Mouse (Mus musculus): ENCODE measurements around the gene Cacna1c.
"Not testable (repeated sequence)": the region's sequence is repeated elsewhere in the genome, so short reads cannot be mapped to it uniquely, and the experiment has no call there.

The Cacna1c gene

DNA sequence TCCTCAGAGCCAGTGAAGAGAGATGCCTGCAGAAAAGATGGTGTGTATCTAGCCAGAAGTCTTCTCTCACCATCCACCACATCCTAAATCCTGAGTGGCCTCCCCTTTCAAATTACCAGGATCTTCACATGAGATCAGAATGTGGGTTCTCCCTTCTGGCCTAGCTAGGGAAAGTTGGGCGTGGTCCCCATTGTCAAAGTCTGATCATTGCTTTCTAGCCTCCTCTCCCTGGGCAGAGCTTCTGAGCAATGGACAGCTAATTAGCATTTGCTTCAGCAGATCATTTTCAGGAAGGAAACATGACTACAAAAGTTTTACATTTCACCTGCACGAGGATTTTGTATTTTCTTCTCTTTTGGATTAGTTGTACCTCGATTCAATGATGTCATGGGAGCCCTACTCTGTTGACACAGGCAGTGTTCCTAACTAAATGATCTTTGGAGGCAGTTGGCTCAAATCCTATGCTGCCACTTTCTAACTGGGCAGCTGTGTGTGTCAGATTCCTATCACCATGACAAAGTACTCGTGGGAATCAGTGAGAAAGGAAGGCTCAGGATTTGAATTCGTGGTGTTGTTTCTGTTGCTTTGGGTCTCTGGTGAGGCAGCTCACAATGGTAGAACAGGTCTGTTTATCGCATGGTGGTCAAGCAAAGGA is 554.4 kb downstream of the Cacna1c start:
- DNase-seq = no peak

DNA sequence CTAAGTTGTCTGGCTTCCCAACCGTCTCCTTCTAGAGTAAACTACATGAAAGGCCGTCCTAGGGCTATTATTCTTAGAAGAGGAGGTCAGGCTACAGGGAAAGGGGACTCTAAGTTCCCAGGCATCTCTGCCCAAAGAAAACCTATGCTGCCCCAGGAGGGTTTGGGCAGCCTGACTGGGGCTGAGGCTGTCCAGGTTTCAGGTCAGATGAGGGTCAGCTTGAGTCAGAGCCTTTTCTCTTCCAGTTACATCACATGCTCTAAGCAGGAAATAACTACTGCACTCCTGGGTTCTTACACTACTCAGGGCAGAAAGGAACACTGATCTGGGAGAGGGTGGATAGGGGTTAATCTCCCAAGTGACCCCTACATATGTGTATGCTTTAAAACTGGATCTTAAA is 556.4 kb downstream of the Cacna1c start:
- no peak for DNase-seq

DNA sequence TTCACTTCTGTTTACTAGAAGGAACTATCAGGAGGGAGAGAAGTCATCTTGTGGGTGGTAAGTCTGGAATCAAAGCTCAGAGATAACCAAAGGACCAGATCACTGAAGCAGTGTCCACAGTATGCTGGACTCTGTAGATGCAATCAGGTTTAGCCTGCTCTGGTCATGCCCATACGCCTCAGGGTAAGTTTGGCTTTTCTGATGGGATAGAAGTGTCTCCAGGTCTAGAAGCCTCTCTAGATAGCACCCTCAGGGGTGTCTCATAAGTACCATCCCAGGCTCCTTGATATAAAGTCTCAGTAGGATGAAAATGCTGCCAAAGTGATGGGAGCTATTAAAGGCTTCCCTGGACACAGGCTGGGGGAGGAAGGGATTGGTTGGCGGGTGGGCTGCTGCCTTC is 557.3 kb downstream of the Cacna1c start:
- DNase-seq = no peak

DNA sequence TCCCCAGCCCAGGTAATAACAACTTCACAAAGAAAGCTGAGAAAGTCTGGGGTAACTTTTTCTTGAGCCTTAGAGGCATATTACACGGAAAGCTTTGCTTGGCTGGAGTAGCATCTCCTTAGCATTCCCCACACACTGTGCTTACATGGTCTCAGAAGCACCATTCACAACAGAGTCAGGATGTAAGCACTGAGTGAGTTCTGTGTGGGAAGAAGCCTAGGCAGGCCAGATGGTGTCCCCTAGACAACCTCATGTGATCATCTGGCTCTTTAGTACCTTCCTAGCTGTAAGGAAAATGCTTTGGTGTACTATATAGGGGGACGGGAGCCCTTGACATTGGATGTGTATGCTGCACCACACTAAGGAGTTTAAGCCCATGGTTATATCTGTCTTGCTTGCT is 563.7 kb downstream of the Cacna1c start:
- DNase-seq = no peak

DNA sequence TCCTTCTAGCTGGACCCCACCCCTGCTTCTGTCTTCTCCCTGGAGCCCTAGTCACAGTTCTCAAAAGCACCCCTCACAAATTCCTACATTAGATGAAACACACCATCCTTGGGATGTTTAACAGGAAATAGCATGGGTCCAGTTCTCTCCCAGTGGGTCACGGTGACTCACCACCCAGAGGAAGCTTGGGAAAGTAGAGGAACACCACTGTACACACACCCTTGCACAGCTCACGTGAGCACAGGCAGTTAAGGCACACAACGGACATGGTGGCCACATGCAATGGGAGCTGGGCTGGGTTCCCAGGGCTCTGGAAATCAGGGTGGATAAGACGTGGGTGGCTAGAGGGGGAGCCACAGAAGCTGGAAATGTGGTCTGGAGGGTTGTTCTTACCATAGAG is 566.2 kb downstream of the Cacna1c start:
- DNase-seq = no peak

DNA sequence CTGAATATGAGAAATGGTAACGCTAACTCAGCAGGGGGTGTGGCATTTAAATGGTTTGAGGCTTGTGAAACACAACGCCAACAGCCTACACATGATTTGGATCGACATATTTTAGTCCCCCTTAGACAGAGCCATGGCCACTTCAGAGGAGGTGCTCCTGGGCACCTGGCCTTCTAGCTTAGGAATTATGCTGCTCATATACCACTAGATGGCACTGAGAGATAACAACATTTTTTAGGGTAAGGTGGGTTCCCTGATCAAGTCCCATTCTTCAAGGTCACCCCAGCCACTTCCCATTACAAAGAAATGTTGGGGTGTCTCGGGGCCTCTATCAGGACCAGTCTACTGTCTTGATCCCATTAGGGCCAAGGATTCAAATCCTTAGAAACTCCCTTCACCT is 570.0 kb downstream of the Cacna1c start:
- no peak for DNase-seq

DNA sequence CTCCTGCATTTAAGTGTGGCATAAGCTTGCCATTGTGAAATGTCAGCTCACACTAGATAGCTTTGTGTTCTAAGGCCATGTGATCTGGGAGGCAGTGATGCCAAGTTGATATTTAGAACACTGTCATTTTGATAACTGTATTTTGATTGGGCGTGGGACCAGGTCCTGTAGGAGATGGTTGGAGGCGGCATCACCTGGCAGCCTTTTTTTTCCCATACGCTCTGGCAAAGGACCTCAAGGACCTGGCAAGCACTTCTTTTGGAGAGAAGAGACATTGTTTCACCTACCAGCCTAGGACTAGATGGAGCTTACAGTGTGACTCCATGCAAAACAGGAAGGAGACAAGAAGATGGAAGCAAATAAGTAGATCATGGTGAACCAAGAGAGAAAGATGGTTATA is 572.6 kb downstream of the Cacna1c start:
- no peak for DNase-seq

DNA sequence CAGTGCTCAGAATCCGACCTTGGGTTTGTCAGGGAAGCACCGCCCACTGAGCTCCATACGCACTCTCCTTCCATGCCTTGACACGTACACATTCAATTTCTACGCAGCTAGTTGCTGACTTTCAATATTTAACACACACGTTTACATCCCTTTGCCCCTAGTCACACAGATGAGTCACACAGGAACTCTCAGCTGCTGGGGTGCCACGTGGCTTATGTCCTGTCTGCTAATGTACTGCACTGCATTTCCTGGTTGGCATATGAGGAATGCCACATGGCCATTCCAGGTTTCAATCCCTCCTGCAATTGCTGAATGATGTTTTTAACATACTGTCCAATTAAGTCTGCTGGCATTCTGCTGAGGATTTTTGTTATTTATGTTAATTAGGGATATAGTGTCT is 574.4 kb downstream of the Cacna1c start:
- no peak for DNase-seq

DNA sequence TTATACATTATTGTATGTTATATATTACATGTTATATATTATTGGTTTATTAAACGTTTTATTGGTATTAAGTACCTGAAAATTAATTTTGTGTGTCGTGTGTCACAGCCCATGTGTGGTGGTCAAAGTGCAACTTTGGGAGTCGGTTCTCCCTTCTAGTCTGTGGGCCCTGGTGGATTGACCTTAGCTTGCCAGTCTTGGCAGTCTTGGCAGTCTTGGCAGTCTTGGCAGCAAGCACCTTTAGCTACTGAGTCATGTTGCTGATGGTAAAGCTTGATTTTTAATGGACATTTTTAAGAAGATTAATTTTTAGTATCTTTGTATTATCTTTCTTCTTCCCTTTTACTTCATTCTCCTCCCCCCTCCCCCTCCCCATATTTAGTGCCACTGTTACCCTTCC is 574.8 kb downstream of the Cacna1c start:
- no peak for DNase-seq

DNA sequence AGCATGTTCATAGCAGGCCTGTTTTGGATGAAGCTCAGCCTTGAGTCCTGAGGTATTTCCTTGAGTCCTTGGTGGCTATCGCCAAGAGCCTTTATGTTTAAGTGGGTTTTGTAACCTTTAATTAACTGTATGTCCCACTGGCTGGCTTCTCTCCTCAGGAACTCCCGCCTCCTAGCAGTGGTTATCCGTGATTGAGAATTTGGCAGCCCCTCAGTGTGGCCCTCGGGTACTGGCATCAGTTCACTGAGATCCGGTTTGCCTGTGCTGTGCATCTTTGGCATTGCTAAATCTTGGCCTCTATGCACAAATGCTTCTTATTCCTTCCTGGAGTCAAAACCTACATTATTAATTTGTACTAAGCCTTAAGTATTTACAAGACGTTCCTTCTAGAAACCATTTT is 587.3 kb downstream of the Cacna1c start:
- no peak for DNase-seq

DNA sequence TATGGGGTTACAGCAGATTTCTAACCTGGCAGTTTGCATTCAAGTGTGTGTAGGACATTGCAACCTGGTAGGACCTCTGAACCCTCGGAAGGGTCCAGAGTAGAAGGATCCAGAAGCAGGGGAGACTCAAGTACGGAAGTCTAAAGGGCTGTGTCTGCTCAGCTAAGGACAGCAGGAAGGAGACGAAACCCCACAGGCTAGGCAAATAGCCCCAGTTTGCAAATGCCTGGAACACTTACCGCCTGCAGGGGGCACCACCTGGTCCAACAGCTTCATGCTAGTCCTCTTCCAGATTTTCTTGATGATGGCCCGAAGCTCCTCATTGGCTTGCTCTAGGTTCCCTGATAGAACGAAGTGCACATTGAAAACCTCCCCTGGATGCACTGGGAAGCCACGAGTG is 590.2 kb downstream of the Cacna1c start:
- no peak for DNase-seq

DNA sequence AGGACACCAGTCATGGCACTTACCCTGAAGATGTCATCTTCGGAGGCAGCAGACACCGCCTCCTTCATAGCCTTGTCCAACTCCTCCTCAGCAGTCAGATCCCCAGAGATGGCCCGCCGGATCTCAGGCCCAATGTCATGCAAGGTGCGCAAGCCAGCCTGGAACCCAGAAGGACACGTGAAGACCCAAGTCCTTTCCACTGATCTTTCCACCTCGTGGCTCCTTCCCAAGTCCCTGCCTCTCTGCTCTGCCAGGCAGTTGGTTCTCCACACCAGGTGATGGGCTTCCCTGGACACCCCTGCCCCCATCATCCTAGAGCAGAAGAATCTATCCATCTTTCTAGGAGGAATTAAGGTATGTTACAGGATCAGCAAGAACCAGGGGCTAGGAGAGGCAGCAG is 592.4 kb downstream of the Cacna1c start:
- no peak for DNase-seq

DNA sequence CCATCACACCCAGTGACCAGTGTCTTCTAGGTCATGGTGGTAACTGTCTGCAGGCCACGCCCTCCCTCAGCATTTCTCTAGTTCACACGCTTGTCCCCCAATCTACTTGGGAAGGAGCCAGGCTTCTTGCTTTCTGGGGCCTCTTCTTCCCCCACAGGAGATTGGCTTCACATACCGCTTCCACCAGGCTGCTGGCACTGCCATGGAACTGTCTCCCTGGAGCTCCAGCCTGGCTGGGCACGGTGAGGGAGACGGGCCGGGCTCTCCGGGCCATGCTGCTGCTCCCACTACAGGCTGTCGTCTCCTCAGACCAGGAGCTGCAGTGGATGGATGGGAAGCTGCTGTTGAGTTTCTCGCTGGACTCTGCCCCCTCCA is 600.5 kb downstream of the Cacna1c start:
- DNase-seq = no peak

DNA sequence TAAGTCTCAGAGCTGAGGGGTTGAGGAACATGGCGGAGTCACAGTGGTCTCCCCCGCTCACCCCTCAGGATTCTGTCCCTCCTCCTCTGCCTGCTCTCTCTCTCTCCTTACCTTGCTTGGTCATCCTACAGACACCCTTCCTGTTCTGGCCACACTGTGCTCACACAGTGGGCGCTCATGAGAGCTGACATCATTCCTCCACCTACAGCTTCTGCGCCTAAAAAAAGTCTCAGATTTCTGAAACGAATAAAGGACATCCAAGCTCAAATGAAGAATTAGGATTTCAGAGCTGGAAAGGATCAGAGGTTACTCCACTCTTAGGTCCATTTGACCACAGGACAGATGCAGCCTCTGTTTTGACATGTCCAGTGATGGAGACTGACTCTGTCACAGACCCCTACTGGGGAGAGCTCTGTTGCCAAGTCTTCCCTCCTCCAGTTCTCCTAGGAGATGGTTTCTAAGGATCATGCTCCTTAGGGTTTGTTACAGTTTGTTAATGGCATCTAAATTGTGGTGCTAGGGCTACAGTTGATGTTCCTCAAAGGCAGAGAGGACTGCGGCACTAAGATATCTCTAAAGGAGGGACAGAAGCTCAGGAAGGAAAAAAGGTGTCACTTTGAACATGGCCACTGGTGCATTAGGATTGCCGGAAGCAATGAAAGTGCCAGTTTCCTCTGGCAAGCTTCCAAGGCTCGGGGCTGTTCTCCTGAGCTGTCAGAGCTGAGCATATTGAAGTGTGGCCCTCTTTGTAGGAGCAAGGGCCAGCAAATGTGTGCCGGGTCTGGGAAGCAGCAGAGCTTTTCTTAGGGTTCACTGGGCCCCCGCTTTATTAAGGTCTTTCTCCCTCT is 601.2 kb downstream of the Cacna1c start:
- no peak for DNase-seq

DNA sequence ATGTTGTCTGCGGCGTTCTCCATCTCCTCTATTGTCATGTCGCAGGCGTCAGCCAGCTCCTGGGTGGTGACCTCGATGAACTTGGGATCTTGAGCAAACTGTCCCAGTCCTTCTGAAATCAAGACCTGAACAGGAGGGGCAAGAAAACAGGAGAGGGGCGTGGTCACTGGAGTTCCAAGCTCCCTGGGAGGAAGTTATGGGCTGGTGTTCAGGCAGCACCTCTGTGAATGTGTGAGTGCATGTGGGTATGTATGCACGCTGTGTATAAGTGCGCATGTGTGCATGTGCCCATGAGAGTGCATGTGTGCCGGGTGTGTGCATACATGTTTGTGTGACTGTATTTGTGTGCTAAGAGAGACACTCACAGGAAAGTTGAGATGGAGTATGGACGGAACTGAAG is 602.1 kb downstream of the Cacna1c start:
- DNase-seq = no peak

DNA sequence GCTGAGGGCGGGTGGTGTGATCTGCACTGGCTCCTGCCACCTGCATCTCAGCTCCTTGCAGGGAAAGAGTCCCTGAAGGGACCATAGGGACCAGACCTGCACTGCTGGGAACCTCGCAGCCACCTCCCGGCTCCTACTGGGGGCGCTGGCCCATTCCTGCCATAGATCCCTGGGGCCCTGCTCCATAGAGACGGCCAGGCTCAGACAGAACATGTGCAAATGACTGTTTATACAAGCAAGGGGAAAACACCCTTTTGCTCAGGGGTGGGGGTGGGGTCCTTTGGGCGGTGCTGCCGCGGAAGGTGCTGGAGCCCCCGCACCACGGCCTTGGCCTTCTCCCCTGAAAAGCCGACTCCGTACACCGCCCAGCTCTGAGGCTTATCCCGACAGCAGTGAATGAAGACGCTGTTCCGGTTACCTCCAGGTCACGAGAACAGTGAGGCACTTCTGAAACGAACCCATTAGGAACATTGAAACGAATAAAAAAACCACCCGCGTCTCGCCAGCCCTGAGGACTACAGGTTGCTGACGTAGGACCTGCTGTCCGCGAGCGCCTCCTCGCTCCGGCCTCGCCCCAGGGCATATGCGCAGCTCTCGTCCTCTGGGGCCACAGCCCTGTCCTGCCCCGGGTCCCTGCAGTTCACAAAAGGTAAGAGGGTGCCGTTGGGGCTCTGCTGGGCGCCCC is 602.7 kb downstream of the Cacna1c start:
- no peak for DNase-seq

DNA sequence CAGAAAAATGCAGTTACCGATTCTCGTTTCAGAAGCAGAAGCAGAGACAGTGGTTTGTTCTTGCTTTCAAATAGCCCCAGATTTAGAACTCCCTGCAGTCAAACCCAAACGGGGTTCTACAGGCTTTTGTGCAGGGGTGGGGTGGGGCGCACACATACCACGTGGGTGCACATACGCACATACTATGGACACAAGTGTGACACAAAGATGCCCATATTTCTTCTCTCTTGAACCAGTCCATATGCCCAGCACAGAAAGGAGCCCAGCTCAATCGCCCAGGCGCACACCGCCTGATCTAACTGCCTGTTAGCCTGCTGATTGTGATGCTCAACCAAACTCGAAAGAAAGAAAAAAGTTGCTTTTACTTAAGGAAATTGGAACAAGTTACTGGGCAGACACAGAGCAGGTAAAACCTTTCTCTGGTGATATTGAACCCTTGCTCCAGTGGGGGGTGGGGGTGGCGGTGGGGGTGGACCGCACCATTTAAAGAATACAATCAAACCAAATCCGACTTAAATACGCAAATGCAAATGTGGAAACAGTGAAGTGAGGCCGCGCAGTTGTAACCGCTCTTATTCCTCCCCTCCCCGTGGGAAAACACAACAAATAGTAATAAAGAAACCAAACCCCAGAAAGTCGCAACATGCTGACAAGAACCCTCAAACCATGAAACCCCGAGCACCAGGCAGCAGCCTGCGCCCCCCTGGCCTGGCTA is 603.4 kb downstream of the Cacna1c start:
- no peak for DNase-seq

DNA sequence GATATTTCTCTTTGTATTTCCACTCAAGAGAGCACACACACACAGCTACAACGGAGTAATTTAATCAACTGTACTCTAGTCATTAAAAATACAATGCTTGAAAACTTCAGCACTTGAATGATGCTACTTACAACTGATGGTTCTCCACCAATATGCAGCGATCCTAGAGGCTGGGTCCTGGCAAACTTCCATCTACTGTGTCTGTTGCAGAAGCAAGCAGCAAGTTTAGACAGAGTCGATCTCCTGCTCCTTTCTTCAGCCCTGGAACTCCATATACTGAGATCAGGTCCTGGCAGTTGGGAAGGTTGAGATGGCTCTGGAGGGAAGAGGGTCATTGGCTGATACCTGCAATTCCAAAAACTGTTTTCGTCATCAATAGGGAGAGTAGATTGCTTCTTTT is 617.5 kb downstream of the Cacna1c start:
- not testable (repeated sequence) for DNase-seq

DNA sequence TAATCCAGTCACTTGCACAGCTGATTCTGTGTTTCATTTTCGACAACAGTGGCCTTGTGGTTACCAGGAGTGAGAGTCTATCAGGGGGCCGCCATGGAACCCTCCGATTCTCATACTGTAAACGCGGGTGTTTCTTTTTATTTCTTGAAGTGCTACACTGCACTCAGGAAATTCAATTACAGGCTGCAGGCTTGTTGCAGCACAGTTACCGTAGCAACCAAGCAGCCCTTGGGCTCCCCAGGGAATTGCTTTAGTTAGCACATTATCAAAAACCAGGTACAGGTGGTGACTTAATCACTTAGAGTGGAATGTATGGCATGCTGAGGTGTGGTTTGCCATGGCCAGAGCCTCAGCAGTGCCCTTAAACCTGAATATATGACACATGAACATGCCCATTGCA is 621.9 kb downstream of the Cacna1c start:
- DNase-seq = no peak

DNA sequence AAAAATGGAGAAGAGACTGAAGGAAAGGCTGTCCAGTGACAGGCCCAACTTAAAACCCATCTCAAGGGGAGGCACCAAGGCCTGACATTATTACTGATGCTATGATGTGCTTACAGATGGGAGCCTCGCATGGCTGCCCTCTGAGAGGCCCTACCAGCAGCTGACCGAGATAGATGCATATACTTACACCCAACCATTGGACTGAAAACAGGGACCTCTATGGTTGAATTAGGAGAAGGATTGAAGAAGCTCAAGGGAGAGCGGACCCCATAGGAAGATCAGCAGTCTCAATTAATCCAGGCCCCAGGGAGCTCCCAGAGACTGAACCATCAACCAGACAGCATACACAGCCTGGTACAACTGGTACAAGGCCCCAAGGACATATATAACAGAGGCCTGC is 628.4 kb downstream of the Cacna1c start:
- no peak for DNase-seq

DNA sequence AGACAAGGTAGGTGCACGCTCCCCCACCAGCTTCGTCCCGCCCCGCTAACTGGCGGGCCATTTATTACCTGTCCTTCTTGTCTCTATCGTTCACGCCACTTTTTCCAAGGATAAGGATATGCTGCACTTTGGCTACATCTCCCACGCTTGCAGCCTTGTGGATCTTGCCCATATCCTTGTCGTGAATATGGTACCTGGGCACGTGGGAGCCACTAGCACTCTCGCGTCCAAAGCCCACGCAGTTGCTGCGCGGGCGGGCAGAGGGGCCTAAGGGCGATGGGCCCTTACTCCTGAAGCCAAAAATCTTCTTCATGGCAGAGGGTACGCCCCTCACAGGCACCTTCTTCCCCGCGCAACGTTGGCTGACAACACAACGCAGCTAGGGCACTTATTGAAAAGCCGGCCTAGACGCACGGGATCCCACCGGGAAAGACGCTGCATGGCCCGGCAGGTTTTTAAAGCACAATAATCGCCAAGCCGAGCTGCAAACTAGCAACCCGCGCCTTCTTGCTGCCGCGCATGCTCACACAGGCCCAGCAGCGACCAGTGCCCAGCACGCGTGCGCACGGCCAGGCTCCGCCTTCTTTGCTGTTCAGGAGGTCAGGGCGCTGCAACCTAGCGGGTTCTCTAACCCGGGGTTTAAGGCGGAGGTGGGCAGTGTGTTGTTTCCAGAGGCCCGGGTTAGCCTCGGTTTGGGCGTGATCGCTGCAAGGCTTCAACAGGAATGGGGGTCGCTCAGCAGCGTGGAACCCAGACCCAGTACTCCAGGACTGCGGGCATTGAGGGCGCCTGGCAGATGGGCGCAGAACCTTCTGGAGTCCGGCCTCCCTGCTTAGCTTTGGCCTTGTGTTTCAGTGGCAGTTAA is 634.2 kb downstream of the Cacna1c start, which contains the start of gene Ankrd26:
Gene Ankrd26, minus strand, starts transcription at position 482 of the 865 bp plus-strand sequence.
- DNase-seq = peak; percentile 94 to 95

DNA sequence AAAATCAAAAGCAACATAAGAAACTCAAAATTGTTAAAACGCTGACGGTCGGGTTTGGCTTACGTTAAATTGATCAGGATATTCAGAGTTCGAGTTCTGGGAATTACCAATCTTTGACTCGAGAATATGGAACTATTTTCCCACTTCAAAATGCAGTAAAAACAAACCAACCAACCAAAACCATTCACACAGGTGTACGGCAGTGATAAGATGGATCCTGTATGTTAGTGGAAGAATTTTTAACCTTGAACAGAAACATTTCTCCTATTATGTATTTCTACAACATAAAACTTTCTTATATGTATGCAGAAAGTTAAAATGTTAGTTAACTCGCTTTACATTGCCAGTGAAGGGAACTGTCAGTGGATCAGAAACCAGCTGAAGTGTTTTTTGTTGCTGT is 635.0 kb downstream of the Cacna1c start:
- no peak for DNase-seq
